Mouse (Mus musculus) liver, adult 2 months (tissue): ENCODE data around the gene Il17re. TPM values are rescaled to one million over a fixed set of nuclear protein-coding genes. Genes with fewer than 3 reads are reported as not detected.
A peak's percentile ranks its signal among the peaks of the same experiment; 100 is the strongest.

Source experiments
- DNase-seq: peaks from one replicate; pipeline ENCODE4 v3.0.0-alpha.2; 2011; ENCODE audit warnings: low read depth, low spot score; ENCODE audit errors: extremely low read depth
- H3K27ac ChIP-seq: fragments of 200-500 bp; replicated peaks from 2 replicates; pipeline ENCODE4 v1.5.1; 2012; ENCODE audit warnings: low read depth, mild to moderate bottlenecking, control low read depth, inconsistent platforms, low read length; ENCODE audit not compliant: insufficient read depth
- H3K27me3 ChIP-seq: fragments of 200-500 bp; 2 replicates; pipeline ENCODE4 v1.6.1; 2012; ENCODE audit warnings: mild to moderate bottlenecking, moderate library complexity, low read length, inconsistent platforms; ENCODE audit not compliant: control insufficient read depth, insufficient read depth
- H3K36me3 ChIP-seq: fragments of 200-500 bp; 2 replicates; pipeline ENCODE4 v1.6.1; 2012; ENCODE audit warnings: low read length, inconsistent platforms; ENCODE audit not compliant: control insufficient read depth, insufficient read depth
- H3K4me1 ChIP-seq: fragments of 200-500 bp; 2 replicates; pipeline ENCODE4 v1.6.1; 2011; ENCODE audit warnings: low read length; ENCODE audit not compliant: control insufficient read depth, insufficient read depth
- H3K4me3 ChIP-seq: fragments of 200-500 bp; 2 replicates; pipeline ENCODE4 v1.5.1; 2011; ENCODE audit warnings: low read depth, mild to moderate bottlenecking, control low read depth, low read length, moderate library complexity; ENCODE audit not compliant: insufficient read depth
- H3K79me2 ChIP-seq: fragments of 200-500 bp; 2 replicates; pipeline ENCODE4 v1.6.1; 2012; ENCODE audit warnings: inconsistent platforms, mild to moderate bottlenecking, low read length, moderate library complexity; ENCODE audit not compliant: control insufficient read depth, insufficient read depth
- H3K9ac ChIP-seq: fragments of 200-500 bp; 2 replicates; pipeline ENCODE4 v1.6.1; 2012; ENCODE audit warnings: low read depth, mild to moderate bottlenecking, control low read depth, inconsistent platforms, low read length
- CTCF ChIP-seq: fragments of 200-500 bp; IDR thresholded peaks from 2 replicates; pipeline ENCODE4 v1.5.1; 2011; ENCODE audit warnings: low read depth, low read length, control low read depth
- POLR2A ChIP-seq: fragments of 200-500 bp; IDR thresholded peaks from 2 replicates; pipeline ENCODE4 v1.6.1; 2011; ENCODE audit warnings: low read length, control low read depth; ENCODE audit not compliant: insufficient read depth; ENCODE audit errors: extremely low read depth
- WGBS: fragments of 180-500 bp; shearing (Covaris S2); methylation state at CpG from one replicate; pipeline ENCODE4 v1.1.7; 2018; 5-methylcytosine and 5-hydroxymethylcytosine counted together
- polyA plus RNA-seq: library from polyadenylated mRNA; depleted of rRNA; stranded (reverse); fragments of >200 nt; gene quantifications from 2 replicates; pipeline ENCODE4 v1.2.3, GENCODE M21; 2012
- total RNA-seq: library from RNA; depleted of rRNA; stranded (reverse); fragments of >200 nt; gene quantifications from 2 replicates; pipeline ENCODE4 v1.2.3, GENCODE M21; 2014

Il17re gene
- total and polyA plus RNA-seq, 2 experiments, result 0.26 to 0.46 TPM

DNA sequence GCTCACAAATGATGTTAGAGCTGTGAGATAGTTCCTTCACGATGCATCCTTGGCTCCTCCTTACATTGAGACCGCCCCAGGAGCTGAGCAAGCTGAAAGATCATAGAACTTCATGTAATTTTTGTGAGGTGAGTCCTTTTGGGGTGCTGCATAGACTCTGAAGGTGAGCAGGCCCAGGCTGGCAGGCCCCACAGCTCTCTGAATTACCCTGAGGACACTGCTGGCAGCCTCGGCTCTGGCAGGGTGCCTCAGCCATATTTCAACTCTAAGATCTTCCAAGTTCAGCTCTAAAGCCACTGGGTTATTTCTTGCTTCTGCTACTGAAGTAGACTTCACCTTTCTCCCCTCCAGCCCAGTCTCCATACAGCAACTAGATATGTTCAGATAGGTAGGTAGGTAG lies 17.6 kb upstream of the Il17re start:
- H3K9ac ChIP-seq, result 0 out of 2 replicates have a peak overlapping the region, but pooled peaks have one; percentile 24
- whole genome bisulfite sequencing, result 63% methylated on average over 3 of the region's 3 CpGs
- DNase-seq, result peak; percentile 36

DNA sequence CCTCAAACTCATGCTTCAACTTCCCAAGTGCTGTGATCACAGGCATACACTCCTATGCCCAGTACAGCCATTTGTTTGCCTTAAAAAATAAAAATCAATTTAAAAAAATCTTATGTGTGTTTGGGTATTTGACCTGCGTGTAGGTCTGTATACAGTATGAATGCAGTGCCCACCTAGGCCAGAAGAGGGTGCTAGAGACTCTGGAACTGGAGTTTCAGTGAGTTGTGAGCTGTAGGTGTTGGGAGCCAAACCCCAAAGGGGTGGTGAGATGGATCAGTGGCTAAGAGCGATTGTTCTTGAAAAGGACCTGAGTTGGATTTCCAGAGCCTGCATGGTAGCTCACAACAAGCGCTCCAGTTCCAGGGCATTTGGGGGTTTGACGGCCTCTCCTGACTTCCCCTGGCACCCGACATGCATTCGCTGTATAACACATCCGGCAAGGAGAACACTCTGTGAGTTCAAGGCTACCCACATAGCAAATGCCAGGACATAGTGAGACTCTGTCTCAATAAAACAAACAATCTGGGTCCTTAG lies 17.1 kb upstream of the Il17re start:
- Histone ChIP-seq H3K9ac (no peak overlapping the region), H3K79me2 (peaks cover 5% of the 10 kb centered on the region), H3K4me3 (no peak overlapping the region), H3K4me1 (peaks cover 31% of the 10 kb centered on the region), H3K27me3 (no peaks in the 10 kb centered on the region), H3K36me3 (peaks cover 2% of the 10 kb centered on the region; the same call in 1 of the 2 replicates), H3K27ac (no peak overlapping the region)
- DNase-seq, result peak; percentile 84
- WGBS, result 35% methylated on average over 7 of the region's 7 CpGs
- TF ChIP-seq CTCF, result peak; percentile 57; the same call in 1 of the 2 replicates
- no peak for TF ChIP-seq POLR2A

More for the DNA sequence above, 17.6 kb upstream of the Il17re start:
- TF ChIP-seq CTCF (no peak), POLR2A (no peak)
- no peak overlapping the region for H3K4me3 ChIP-seq
- H3K79me2 ChIP-seq, result peaks cover 6% of the 10 kb centered on the region
- peaks cover 31% of the 10 kb centered on the region for H3K4me1 ChIP-seq
- H3K27ac ChIP-seq, result peak overlapping the region; percentile 7; the same call in 1 of the 2 replicates
- H3K36me3 ChIP-seq, result peaks cover 3% of the 10 kb centered on the region; the same call in 1 of the 2 replicates
- H3K27me3 ChIP-seq, result no peaks in the 10 kb centered on the region

DNA sequence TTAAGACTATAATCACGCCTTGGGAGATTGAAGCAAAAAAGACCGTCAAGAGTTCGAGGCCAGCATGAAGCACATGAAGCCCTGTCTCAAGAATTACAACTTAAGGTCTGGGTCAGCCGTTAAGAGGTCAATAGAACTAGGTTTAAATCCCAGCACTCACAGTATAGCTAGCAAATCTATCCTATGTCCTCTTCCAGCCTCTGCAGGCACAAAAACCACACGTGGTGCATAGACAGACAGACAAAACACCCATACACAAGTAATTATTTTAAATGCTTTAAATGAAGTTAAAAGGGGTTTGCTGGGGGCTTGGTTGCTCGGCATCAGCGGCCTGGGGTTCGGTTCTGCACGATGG lies 16.2 kb upstream of the Il17re start:
- H3K9ac ChIP-seq, result no peak overlapping the region
- no peak for TF ChIP-seq POLR2A
- no peak for TF ChIP-seq CTCF
- H3K4me1 ChIP-seq, result peaks cover 31% of the 10 kb centered on the region
- no peak for DNase-seq
- no peaks in the 10 kb centered on the region for H3K27me3 ChIP-seq
- peaks cover 9% of the 10 kb centered on the region; the same call in 1 of the 2 replicates for H3K36me3 ChIP-seq
- H3K79me2 ChIP-seq, result peaks cover 5% of the 10 kb centered on the region
- H3K4me3 ChIP-seq, result no peak overlapping the region
- H3K27ac ChIP-seq, result no peak overlapping the region
- 39% methylated on average over 9 of the region's 9 CpGs for WGBS

DNA sequence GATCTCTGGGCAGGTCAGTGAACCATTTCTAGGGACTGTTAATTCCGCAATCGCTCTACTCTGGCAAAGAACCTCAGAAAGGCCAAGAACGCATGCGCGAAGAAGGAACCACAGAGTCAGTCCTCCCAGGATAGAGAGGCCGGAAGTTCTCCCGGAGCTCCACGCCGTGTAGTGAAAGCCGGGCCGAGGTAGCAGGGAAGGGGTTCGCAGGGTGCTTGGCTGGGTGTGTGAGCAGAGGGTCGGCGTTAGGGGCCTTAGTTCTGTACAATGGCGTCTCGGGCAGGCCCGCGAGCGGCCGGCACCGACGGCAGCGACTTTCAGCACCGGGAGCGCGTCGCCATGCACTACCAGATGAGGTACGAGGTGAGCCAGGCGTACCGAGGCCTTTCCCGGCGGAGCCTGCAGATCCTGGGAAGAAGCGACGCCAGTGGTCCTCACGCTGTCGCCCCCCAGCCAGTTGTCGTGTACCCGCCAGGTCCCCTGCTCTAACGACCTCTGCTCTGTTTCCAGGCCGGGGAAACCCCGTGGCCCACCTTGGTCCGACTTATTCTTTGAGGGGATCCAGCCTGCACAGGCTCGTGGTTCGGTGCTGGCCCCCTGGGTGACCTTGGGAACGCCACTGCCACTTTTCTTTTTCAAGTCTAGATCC lies 15.7 kb upstream of the Il17re start, which contains the start of gene Jagn1:
TSS of gene Jagn1 (plus strand) at position 128 of the 649 bp plus-strand sequence.
- H3K9ac ChIP-seq, result peak within 1 kb of the TSS; percentile 93
- H3K36me3 ChIP-seq, result peaks cover 12% of the 10 kb centered on the region; the same call in 1 of the 2 replicates
- peaks cover 5% of the 10 kb centered on the region for H3K79me2 ChIP-seq
- WGBS, result under 1% methylated on average over 45 of the region's 45 CpGs
- TF ChIP-seq POLR2A (peak; percentile 56; the same call in 1 of the 2 replicates), CTCF (no peak)
- peak within 1 kb of the TSS; percentile 92 for H3K4me3 ChIP-seq
- H3K4me1 ChIP-seq, result peaks cover 30% of the 10 kb centered on the region
- peak within 1 kb of the TSS; percentile 72 for H3K27ac ChIP-seq
- no peaks in the 10 kb centered on the region for H3K27me3 ChIP-seq
- peak; percentile 92 for DNase-seq

DNA sequence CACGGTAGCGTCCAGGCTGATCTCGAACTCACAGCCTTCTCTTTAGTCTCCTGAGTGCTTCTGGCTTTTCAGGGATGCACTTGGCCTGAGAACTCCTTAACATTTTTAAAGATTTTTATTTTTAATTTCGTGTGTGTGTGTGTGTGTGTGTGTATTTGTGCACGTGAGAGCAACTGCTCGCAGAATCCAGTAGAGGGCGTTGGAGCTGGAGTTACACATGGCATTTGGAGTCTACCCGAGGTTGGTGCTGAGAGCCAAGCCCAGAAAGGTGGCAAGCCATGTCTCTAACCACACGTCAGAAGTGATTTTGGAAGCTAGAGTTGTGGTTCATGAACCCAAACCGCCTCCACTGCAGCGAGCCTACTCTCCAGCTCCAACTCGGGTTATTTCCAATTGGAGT lies 15.2 kb upstream of the Il17re start:
- Histone ChIP-seq H3K9ac (peak overlapping the region; percentile 93), H3K27ac (peak overlapping the region; percentile 72)
- 34% methylated on average over 12 of the region's 12 CpGs for WGBS

More for the DNA sequence above, 15.2 kb upstream of the Il17re start:
- TF ChIP-seq CTCF (peak; percentile 45; the same call in 1 of the 2 replicates), POLR2A (no peak)
- Histone ChIP-seq H3K4me3 (peak overlapping the region; percentile 92), H3K27me3 (no peaks in the 10 kb centered on the region), H3K79me2 (peaks cover 5% of the 10 kb centered on the region), H3K36me3 (peaks cover 17% of the 10 kb centered on the region), H3K4me1 (peaks cover 28% of the 10 kb centered on the region)
- peak; percentile 41 for DNase-seq
